Mouse (Mus musculus) frontal cortex, postnatal 14 days (tissue): ENCODE results near the gene Il1r1.

Experiments used
- DNase-seq, 2 experiments: peaks; one replicate each; pipeline ENCODE4 v3.0.0; 2022; ENCODE audit warnings: low spot score in 2 of 2

Gene Il1r1

GRCm38 (mm10) chr1:40231116-40231515 lies 6.2 kb downstream of the Il1r1 start:
- DNase-seq = no peak

- DNase-seq = no peak
Observed at GRCm38 (mm10) chr1:40233217-40233616, 8.3 kb downstream of the Il1r1 start.

DNA sequence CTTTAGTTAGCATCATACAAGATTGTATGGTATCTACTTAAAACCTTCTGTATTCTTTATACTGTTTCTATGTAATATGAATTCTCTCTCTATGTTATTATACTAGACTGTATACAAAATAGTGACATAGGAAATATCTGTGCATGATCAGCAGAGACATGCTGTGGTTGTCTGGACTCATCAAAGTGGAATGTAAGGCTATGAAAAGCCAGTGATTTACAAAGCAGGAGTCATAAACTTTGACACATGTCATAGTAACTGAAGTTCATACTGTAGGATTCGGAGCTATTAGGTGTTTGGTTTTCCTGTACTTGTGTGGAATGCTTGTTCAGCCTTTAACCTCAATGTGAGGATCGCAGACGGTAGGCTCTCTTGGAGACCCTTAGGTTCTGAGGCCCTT lies 8.7 kb downstream of the Il1r1 start:
- DNase-seq = no peak

GRCm38 (mm10) chr1:40235597-40236249 lies 10.8 kb downstream of the Il1r1 start:
- no peak for DNase-seq

- DNase-seq = no peak
Observed at GRCm38 (mm10) chr1:40236694-40237093, 11.8 kb downstream of the Il1r1 start.

GRCm38 (mm10) chr1:40237094-40237493 lies 12.2 kb downstream of the Il1r1 start:
- DNase-seq = no peak

- no peak for DNase-seq
Observed at GRCm38 (mm10) chr1:40240353-40241092, 15.6 kb downstream of the Il1r1 start.

DNA sequence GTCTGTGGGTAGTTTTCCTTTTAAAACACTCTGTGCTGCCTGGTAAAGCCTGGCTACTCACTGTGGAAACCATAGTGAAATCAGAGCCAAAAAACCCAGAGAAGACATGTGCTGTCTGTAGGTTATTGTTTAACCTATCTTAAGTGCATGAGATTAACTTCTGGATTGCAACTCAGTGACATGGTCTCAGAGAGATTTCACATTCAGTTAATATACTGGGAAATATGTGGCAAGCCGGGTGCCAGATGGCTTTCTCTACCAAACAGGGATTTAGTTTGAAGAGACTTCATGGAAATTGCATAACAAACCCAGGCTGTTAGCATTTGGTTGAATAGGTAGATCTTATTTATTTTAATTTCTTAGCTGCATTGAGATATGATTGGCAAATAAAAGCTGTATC lies 17.8 kb downstream of the Il1r1 start:
- no peak for DNase-seq

GRCm38 (mm10) chr1:40243561-40243998 lies 18.7 kb downstream of the Il1r1 start:
- no peak for DNase-seq

DNA sequence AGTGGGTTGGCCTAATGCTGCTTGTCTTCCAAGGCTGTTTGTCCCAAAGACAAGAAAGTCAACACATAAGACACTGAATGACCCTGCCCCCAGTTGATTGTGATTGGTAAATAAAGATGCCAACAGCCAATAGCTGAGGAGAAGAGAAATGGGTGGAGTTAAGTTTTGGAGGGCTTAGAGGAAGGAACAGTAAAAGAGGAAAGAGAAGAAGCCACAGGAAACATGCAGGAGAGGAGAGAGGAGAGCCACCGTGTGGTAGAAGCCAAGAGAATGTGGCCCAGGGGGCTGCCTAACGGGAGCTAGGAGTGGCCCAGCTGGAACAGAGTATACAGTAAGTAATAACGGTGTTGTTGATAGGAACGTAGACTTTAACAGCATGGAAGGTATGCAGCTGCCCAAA lies 25.5 kb downstream of the Il1r1 start:
- no peak for DNase-seq

GRCm38 (mm10) chr1:40252507-40252906 lies 27.6 kb downstream of the Il1r1 start:
- no peak for DNase-seq

DNA sequence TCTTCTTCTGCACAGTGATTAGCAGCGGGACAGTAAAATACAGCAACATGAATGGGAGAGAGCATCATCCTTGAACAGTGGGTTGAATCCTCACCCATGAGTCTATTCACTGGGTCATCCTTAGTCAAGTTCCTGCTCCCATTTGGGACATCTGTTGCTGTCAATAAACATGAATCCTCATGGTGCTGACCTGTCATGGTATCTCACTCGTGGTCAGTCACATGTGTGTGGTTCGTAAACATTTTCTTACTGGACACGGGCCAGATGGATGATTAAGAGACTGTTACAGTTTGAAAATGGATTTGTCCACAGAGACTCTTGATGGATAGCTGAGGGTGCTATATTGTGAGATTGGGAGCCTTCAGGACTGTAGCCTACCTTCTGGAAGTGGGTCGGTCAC lies 29.1 kb downstream of the Il1r1 start:
- DNase-seq = no peak

- no peak for DNase-seq
Observed at GRCm38 (mm10) chr1:40254347-40255057, 29.6 kb downstream of the Il1r1 start.

GRCm38 (mm10) chr1:40262441-40263121 lies 37.7 kb downstream of the Il1r1 start:
- no peak for DNase-seq

GRCm38 (mm10) chr1:40263122-40263498 lies 38.2 kb downstream of the Il1r1 start:
- no peak for DNase-seq

DNA sequence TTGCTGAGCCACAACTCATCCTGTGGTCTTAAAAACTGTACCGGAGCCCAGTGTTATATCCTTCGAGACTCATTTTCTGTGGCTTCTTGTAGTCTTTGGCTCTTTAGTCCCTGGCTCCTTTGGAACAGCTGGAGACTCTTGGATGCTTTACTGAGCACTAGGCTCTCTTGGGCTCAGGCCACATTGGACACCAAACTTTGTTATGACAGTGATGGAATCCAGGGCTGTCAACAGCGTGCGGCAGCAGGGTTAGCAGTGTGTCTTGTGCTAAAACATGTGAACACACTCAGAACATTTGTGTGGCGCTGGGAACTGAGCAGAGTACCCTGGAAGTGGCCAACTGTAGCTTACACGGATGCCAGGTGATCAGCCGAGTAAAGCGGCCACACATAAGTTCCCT lies 38.8 kb downstream of the Il1r1 start:
- DNase-seq = no peak

DNA sequence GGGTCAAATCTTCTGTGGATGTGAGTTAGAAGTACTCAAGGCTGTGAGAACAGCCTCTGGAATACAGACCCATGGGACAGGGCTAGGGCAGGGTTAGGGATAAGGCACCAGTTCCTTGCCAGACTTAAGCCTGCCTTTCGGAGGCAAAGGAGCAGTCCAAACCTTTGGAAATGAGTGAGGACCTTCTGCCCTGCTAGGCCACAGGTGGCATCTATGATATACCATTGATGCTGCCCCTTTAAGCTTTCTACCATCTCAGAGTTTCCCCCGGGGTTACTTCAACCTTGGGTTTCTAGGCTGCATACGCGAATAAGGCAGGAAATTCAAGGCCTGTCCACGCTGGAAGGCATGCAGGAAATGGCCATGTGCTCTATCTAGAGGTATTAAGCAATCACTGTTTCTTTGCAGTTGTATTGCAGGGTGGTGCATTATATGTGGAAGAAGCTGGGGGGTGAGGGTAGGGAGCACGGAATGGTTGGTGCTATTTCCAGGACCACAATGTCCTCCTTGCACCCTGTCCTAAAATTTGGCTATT lies 40.5 kb downstream of the Il1r1 start:
- DNase-seq = no peak

- peak; percentile 22 to 46 for DNase-seq
Observed at GRCm38 (mm10) chr1:40266431-40267260, 41.8 kb downstream of the Il1r1 start.

GRCm38 (mm10) chr1:40267846-40268245 lies 43.0 kb downstream of the Il1r1 start:
- no peak for DNase-seq

- no peak for DNase-seq
Observed at GRCm38 (mm10) chr1:40268536-40268935, 43.7 kb downstream of the Il1r1 start.

DNA sequence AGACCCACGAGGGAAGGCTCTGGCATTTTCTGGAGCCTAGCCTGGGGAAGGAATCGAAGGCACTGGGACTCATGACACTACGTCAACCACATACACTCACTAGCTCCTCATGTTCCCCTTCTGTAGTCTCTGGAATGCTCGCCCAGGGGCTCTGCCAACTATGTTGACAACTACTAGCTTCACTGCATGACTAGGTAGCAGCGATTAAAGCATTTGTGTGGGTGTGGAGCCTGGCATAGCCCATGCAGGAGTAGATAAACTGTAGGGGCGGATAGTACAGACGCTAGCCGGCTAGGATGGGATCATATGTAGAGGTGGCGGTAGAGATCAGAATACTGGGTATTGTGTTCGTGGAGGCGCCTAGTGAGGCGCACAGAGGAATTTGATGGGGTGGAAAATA lies 45.5 kb downstream of the Il1r1 start:
- no peak for DNase-seq
